Mouse (Mus musculus): ENCODE measurements around the gene Il4ra. TPM values are rescaled to one million over a fixed set of nuclear protein-coding genes. Genes with fewer than 3 reads are reported as not detected.

Gene Il4ra
- polyA plus RNA-seq, 1 experiment from 2014 or later: 2.5 TPM

- ATAC-seq (ENCODE audit: low FRiP score) (no peak), DNase-seq (ENCODE audit: low spot score) (no peak)
- Histone ChIP-seq H3K4me3 (ENCODE audit: low read depth, low read length) (no peak overlapping the region), H3K36me3 (ENCODE audit: control insufficient read depth, insufficient read depth, low read length) (no peaks in the 10 kb centered on the region), H3K4me2 (replicated peaks; ENCODE audit: low read depth, low read length) (no peak overlapping the region), H3K9me3 (ENCODE audit: control insufficient read depth, low read length) (no peaks in the 10 kb centered on the region), H3K4me1 (replicated peaks; ENCODE audit: control insufficient read depth, insufficient read depth, low read length) (no peaks in the 10 kb centered on the region), H3K27ac (ENCODE audit: low read depth, low read length) (no peak overlapping the region), H3K27me3 (ENCODE audit: control insufficient read depth, insufficient read depth, low read length) (no peaks in the 10 kb centered on the region), H3K9ac (ENCODE audit: low read depth, low read length) (no peak overlapping the region)
- 71% methylated on average over 9 of the region's 9 CpGs for WGBS
Measured at GRCm38 (mm10) chr7:125561085-125561690, 9.3 kb downstream of the Il4ra start.

GRCm38 (mm10) chr7:125562413-125562812 lies 10.5 kb downstream of the Il4ra start:
- H3K9me3 ChIP-seq (ENCODE audit: control insufficient read depth, low read length): no peaks in the 10 kb centered on the region
- no peak overlapping the region for H3K27ac ChIP-seq (ENCODE audit: low read depth, low read length)
- no peaks in the 10 kb centered on the region for H3K36me3 ChIP-seq (ENCODE audit: control insufficient read depth, insufficient read depth, low read length)
- H3K27me3 ChIP-seq (ENCODE audit: control insufficient read depth, insufficient read depth, low read length): no peaks in the 10 kb centered on the region
- H3K9ac ChIP-seq (ENCODE audit: low read depth, low read length): no peak overlapping the region
- no peak overlapping the region for H3K4me3 ChIP-seq (ENCODE audit: low read depth, low read length)
- no peaks in the 10 kb centered on the region for H3K4me1 ChIP-seq (replicated peaks; ENCODE audit: control insufficient read depth, insufficient read depth, low read length)
- WGBS: 56% methylated on average over 4 of the region's 4 CpGs
- ATAC-seq (ENCODE audit: low FRiP score) (no peak), DNase-seq (ENCODE audit: low spot score) (no peak)
- no peak overlapping the region for H3K4me2 ChIP-seq (replicated peaks; ENCODE audit: low read depth, low read length)

- Histone ChIP-seq H3K36me3 (ENCODE audit: control insufficient read depth, insufficient read depth, low read length) (no peaks in the 10 kb centered on the region), H3K4me1 (replicated peaks; ENCODE audit: control insufficient read depth, insufficient read depth, low read length) (no peaks in the 10 kb centered on the region), H3K9ac (ENCODE audit: low read depth, low read length) (no peak overlapping the region), H3K9me3 (ENCODE audit: control insufficient read depth, low read length) (no peaks in the 10 kb centered on the region), H3K27me3 (ENCODE audit: control insufficient read depth, insufficient read depth, low read length) (no peaks in the 10 kb centered on the region), H3K4me2 (replicated peaks; ENCODE audit: low read depth, low read length) (no peak overlapping the region), H3K4me3 (ENCODE audit: low read depth, low read length) (no peak overlapping the region), H3K27ac (ENCODE audit: low read depth, low read length) (no peak overlapping the region)
- WGBS: 94% methylated on average over 3 of the region's 3 CpGs
- no peak for DNase-seq (ENCODE audit: low spot score)
- no peak for ATAC-seq (ENCODE audit: low FRiP score)
Measured at GRCm38 (mm10) chr7:125563093-125563492, 11.2 kb downstream of the Il4ra start.

GRCm38 (mm10) chr7:125564316-125565024 lies 12.6 kb downstream of the Il4ra start:
- Histone ChIP-seq H3K9ac (ENCODE audit: low read depth, low read length) (no peak overlapping the region), H3K27me3 (ENCODE audit: control insufficient read depth, insufficient read depth, low read length) (no peaks in the 10 kb centered on the region), H3K4me1 (replicated peaks; ENCODE audit: control insufficient read depth, insufficient read depth, low read length) (no peaks in the 10 kb centered on the region), H3K4me3 (ENCODE audit: low read depth, low read length) (no peak overlapping the region), H3K9me3 (ENCODE audit: control insufficient read depth, low read length) (no peaks in the 10 kb centered on the region), H3K4me2 (replicated peaks; ENCODE audit: low read depth, low read length) (no peak overlapping the region), H3K27ac (ENCODE audit: low read depth, low read length) (no peak overlapping the region), H3K36me3 (ENCODE audit: control insufficient read depth, insufficient read depth, low read length) (no peaks in the 10 kb centered on the region)
- no peak for DNase-seq (ENCODE audit: low spot score)
- ATAC-seq (ENCODE audit: low FRiP score): no peak
- 54% methylated on average over 11 of the region's 11 CpGs for WGBS

- H3K4me1 ChIP-seq (replicated peaks; ENCODE audit: control insufficient read depth, insufficient read depth, low read length): no peaks in the 10 kb centered on the region
- 34% methylated on average over 12 of the region's 12 CpGs for WGBS
Measured at GRCm38 (mm10) chr7:125565516-125566285, 13.8 kb downstream of the Il4ra start.

GRCm38 (mm10) chr7:125566420-125566819 lies 14.5 kb downstream of the Il4ra start:
- no peaks in the 10 kb centered on the region for H3K27me3 ChIP-seq (ENCODE audit: control insufficient read depth, insufficient read depth, low read length)
- ATAC-seq (ENCODE audit: low FRiP score) (no peak), DNase-seq (ENCODE audit: low spot score) (no peak)
- H3K9ac ChIP-seq (ENCODE audit: low read depth, low read length): no peak overlapping the region
- no peak overlapping the region for H3K27ac ChIP-seq (ENCODE audit: low read depth, low read length)
- no peak overlapping the region for H3K4me2 ChIP-seq (replicated peaks; ENCODE audit: low read depth, low read length)
- no peak overlapping the region for H3K4me3 ChIP-seq (ENCODE audit: low read depth, low read length)
- H3K4me1 ChIP-seq (replicated peaks; ENCODE audit: control insufficient read depth, insufficient read depth, low read length): no peaks in the 10 kb centered on the region
- H3K9me3 ChIP-seq (ENCODE audit: control insufficient read depth, low read length): no peaks in the 10 kb centered on the region
- H3K36me3 ChIP-seq (ENCODE audit: control insufficient read depth, insufficient read depth, low read length): no peaks in the 10 kb centered on the region
- WGBS: 48% methylated on average over 2 of the region's 2 CpGs

More at GRCm38 (mm10) chr7:125565516-125566285, 13.8 kb downstream of the Il4ra start:
- ATAC-seq (ENCODE audit: low FRiP score) (peak; percentile 73), DNase-seq (ENCODE audit: low spot score) (peak; percentile 50)
- Histone ChIP-seq H3K36me3 (ENCODE audit: control insufficient read depth, insufficient read depth, low read length) (no peaks in the 10 kb centered on the region), H3K9me3 (ENCODE audit: control insufficient read depth, low read length) (no peaks in the 10 kb centered on the region), H3K4me2 (replicated peaks; ENCODE audit: low read depth, low read length) (no peak overlapping the region), H3K9ac (ENCODE audit: low read depth, low read length) (no peak overlapping the region), H3K4me3 (ENCODE audit: low read depth, low read length) (no peak overlapping the region), H3K27ac (ENCODE audit: low read depth, low read length) (no peak overlapping the region), H3K27me3 (ENCODE audit: control insufficient read depth, insufficient read depth, low read length) (no peaks in the 10 kb centered on the region)

- H3K36me3 ChIP-seq (ENCODE audit: control insufficient read depth, insufficient read depth, low read length): no peaks in the 10 kb centered on the region
- H3K9ac ChIP-seq (ENCODE audit: low read depth, low read length): no peak overlapping the region
- no peaks in the 10 kb centered on the region for H3K4me1 ChIP-seq (replicated peaks; ENCODE audit: control insufficient read depth, insufficient read depth, low read length)
- ATAC-seq (ENCODE audit: low FRiP score) (no peak), DNase-seq (ENCODE audit: low spot score) (no peak)
- H3K27ac ChIP-seq (ENCODE audit: low read depth, low read length): no peak overlapping the region
- no peaks in the 10 kb centered on the region for H3K27me3 ChIP-seq (ENCODE audit: control insufficient read depth, insufficient read depth, low read length)
- H3K9me3 ChIP-seq (ENCODE audit: control insufficient read depth, low read length): no peaks in the 10 kb centered on the region
- no peak overlapping the region for H3K4me2 ChIP-seq (replicated peaks; ENCODE audit: low read depth, low read length)
- 92% methylated on average over 8 of the region's 8 CpGs for WGBS
- no peak overlapping the region for H3K4me3 ChIP-seq (ENCODE audit: low read depth, low read length)
Measured at GRCm38 (mm10) chr7:125568888-125569287, 17.0 kb downstream of the Il4ra start.

GRCm38 (mm10) chr7:125571891-125572290 lies 20.0 kb downstream of the Il4ra start:
- WGBS: 75% methylated on average over 19 of the region's 19 CpGs
- Histone ChIP-seq H3K4me1 (replicated peaks; ENCODE audit: control insufficient read depth, insufficient read depth, low read length) (no peaks in the 10 kb centered on the region), H3K27ac (ENCODE audit: low read depth, low read length) (no peak overlapping the region), H3K9me3 (ENCODE audit: control insufficient read depth, low read length) (no peaks in the 10 kb centered on the region), H3K9ac (ENCODE audit: low read depth, low read length) (no peak overlapping the region), H3K4me2 (replicated peaks; ENCODE audit: low read depth, low read length) (no peak overlapping the region), H3K4me3 (ENCODE audit: low read depth, low read length) (no peak overlapping the region), H3K36me3 (ENCODE audit: control insufficient read depth, insufficient read depth, low read length) (no peaks in the 10 kb centered on the region), H3K27me3 (ENCODE audit: control insufficient read depth, insufficient read depth, low read length) (no peaks in the 10 kb centered on the region)
- DNase-seq (ENCODE audit: low spot score) (no peak), ATAC-seq (ENCODE audit: low FRiP score) (peak; percentile 36)

Measured in hindbrain, embryonic 11.5 days (tissue).